Mouse (Mus musculus) lung, postnatal 0 days (tissue): Measurements from ENCODE around the gene Egln2. TPM values are rescaled to one million over a fixed set of nuclear protein-coding genes. Genes with fewer than 3 reads are reported as not detected.

Experiments
- ATAC-seq: fragments of 200-750 bp; cut with Nextera tagmentation; 2 replicates; pipeline ENCODE4 v1.8.0; 2017; ENCODE audit warnings: moderate library complexity
- DNase-seq: peaks from one replicate; pipeline ENCODE4 v3.0.0-alpha.2; 2016; ENCODE audit warnings: low spot score
- H3K27ac ChIP-seq: fragments of 300-500 bp; sonication (generic); 2 replicates; pipeline ENCODE4 v1.5.1; 2014; ENCODE audit warnings: antibody characterized with exemption, mild to moderate bottlenecking, low read length, mixed read lengths
- H3K27me3 ChIP-seq: fragments of 300-500 bp; sonication (generic); replicated peaks from 2 replicates; pipeline ENCODE4 v1.6.1; 2014; ENCODE audit warnings: low read length, mixed read lengths; ENCODE audit not compliant: insufficient read depth
- H3K36me3 ChIP-seq: fragments of 300-500 bp; sonication (generic); 2 replicates; pipeline ENCODE4 v1.6.1; 2014; ENCODE audit warnings: low read length, mixed read lengths; ENCODE audit not compliant: insufficient read depth
- H3K4me1 ChIP-seq: fragments of 300-500 bp; sonication (generic); 2 replicates; pipeline ENCODE4 v1.6.1; 2014; ENCODE audit warnings: antibody characterized with exemption, low read depth, low read length, mixed read lengths; ENCODE audit not compliant: insufficient read depth
- H3K4me2 ChIP-seq: fragments of 300-500 bp; sonication (generic); replicated peaks from 2 replicates; pipeline ENCODE4 v1.6.1; 2014; ENCODE audit warnings: low read depth, mild to moderate bottlenecking, low read length, moderate library complexity, mixed read lengths
- H3K4me3 ChIP-seq: fragments of 300-500 bp; sonication (generic); 2 replicates; pipeline ENCODE4 v1.5.1; 2014; ENCODE audit warnings: low read depth, low read length
- H3K9ac ChIP-seq: fragments of 300-500 bp; sonication (generic); replicated peaks from 2 replicates; pipeline ENCODE4 v1.6.1; 2014; ENCODE audit warnings: low read depth, mild to moderate bottlenecking
- H3K9me3 ChIP-seq: fragments of 300-500 bp; sonication (generic); 2 replicates; pipeline ENCODE4 v1.6.1; 2016; ENCODE audit warnings: low read length, mixed read lengths
- CTCF ChIP-seq: IDR thresholded peaks from 2 replicates; pipeline ENCODE4 v1.5.1; 2016; ENCODE audit warnings: antibody characterized with exemption, mild to moderate bottlenecking
- EP300 ChIP-seq: IDR thresholded peaks from 2 replicates; pipeline ENCODE4 v1.6.1; 2016; ENCODE audit warnings: antibody characterized with exemption, mild to moderate bottlenecking, control low read depth
- WGBS: fragments of 180-500 bp; shearing (Covaris S2); extraction: QIAGEN DNeasy Blood & Tissue Kit; methylation state at CpG from one replicate; pipeline ENCODE4 v1.1.7; 2014; 5-methylcytosine and 5-hydroxymethylcytosine counted together
- polyA plus RNA-seq: library from polyadenylated mRNA; unstranded; fragments of >200 nt; fragmentation: Nextera tagmentation; extraction: Ambion mirVana; gene quantifications from 2 replicates; pipeline ENCODE4 v1.2.1, GENCODE M21; 2015

The Egln2 gene
- polyA plus RNA-seq, 1 experiment from 2014 or later = 75.1 TPM

GRCm38 (mm10) chr7:27197136-27197535, 30.5 kb upstream of the Egln2 start:
- Histone ChIP-seq H3K4me3 (no peak overlapping the region), H3K9me3 (no peaks in the 10 kb centered on the region), H3K9ac (no peak overlapping the region), H3K4me1 (0 out of 2 replicates have a peak, but pooled peaks cover 8% of the 10 kb centered on the region), H3K4me2 (no peak overlapping the region), H3K27ac (no peak overlapping the region), H3K27me3 (no peaks in the 10 kb centered on the region), H3K36me3 (peaks cover 4% of the 10 kb centered on the region; the same call in 1 of the 2 replicates)
- TF ChIP-seq EP300 = no peak
- TF ChIP-seq CTCF = no peak
- ATAC-seq (no peak), DNase-seq (no peak)
- 90% methylated on average over 2 of the region's 3 CpGs for WGBS

DNA sequence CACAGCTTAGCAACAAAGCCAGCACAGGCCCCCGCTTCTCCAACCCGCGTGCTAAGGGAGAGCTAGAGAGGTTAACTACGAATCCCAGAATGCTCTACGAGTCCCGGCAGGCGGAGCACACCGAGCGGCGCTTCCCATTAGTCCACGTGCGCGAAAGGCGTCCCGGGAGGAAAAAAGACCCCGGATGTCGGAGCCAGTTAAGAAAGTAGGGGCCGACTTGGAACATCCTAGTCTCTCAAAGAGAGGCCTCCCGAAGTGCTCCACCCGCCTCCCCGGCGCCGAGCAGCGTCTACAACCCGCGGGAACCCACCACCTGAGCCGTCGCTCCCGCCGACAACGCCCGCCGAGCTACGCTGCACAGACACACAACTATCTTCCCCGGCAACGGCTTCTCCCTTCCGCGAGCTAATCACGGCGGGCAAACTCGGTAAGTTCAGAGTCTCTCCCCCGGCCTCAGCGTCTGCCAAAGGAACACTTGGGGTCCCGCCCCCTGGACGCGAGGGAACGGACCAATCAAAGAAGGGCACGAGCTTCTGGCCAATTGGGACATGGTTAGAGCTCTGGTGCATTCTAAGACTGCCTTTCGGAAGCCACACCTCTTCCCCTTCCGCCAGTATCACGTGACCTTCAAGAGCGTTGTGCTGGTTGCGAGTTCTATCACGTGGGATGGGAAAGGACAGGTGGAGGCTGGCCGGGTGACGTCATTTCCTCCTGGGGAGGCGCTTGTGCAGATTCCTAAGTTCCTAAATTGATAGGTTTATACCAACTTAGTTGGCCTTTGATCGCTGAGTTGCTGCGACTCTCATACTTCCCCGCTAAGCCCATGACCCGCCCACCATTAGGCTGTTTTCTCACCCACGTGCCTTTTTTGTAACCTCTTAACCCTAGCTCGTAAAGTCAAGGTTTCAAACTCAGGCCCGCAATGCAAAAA, 29.3 kb upstream of the Egln2 start, which contains the start of the genes BC024978 and Snrpa:
TSS of gene BC024978 (plus strand) at position 101 of the 931 bp plus-strand sequence.
TSS of gene Snrpa (minus strand) at position 591 of the 931 bp plus-strand sequence.
- under 1% methylated on average over 64 of the region's 64 CpGs for WGBS
- peak; percentile 98 for ATAC-seq
- no peaks in the 10 kb centered on the region for H3K27me3 ChIP-seq
- peak within 1 kb of the TSS; percentile 83 for H3K9ac ChIP-seq
- peak within 1 kb of the TSS; percentile 100 for H3K27ac ChIP-seq
- H3K36me3 ChIP-seq = peaks cover 9% of the 10 kb centered on the region
- H3K9me3 ChIP-seq = no peaks in the 10 kb centered on the region
- H3K4me2 ChIP-seq = peak within 1 kb of the TSS; percentile 66
- DNase-seq = peak; percentile 100
- peak within 1 kb of the TSS; percentile 69 for H3K4me3 ChIP-seq
- TF ChIP-seq CTCF = peak; percentile 13; the same call in 1 of the 2 replicates
- TF ChIP-seq EP300 = peak; percentile 18
- H3K4me1 ChIP-seq = 0 out of 2 replicates have a peak, but pooled peaks cover 8% of the 10 kb centered on the region

- Histone ChIP-seq H3K4me3 (no peak overlapping the region), H3K9me3 (no peaks in the 10 kb centered on the region), H3K36me3 (peaks cover 29% of the 10 kb centered on the region), H3K27me3 (no peaks in the 10 kb centered on the region), H3K9ac (no peak overlapping the region), H3K4me2 (no peak overlapping the region), H3K27ac (no peak overlapping the region), H3K4me1 (0 out of 2 replicates have a peak, but pooled peaks cover 8% of the 10 kb centered on the region)
- DNase-seq (no peak), ATAC-seq (no peak)
- TF ChIP-seq EP300 = no peak
- no peak for TF ChIP-seq CTCF
- 70% methylated on average over 4 of the region's 4 CpGs for WGBS
Measured at GRCm38 (mm10) chr7:27193731-27194130, 27.1 kb upstream of the Egln2 start.

- Histone ChIP-seq H3K36me3 (peaks cover 38% of the 10 kb centered on the region), H3K4me2 (no peak overlapping the region), H3K4me3 (no peak overlapping the region), H3K4me1 (0 out of 2 replicates have a peak, but pooled peaks cover 8% of the 10 kb centered on the region), H3K9me3 (no peaks in the 10 kb centered on the region), H3K9ac (no peak overlapping the region), H3K27ac (no peak overlapping the region), H3K27me3 (no peaks in the 10 kb centered on the region)
- no peak for DNase-seq
- 97% methylated on average over 5 of the region's 5 CpGs for WGBS
- no peak for TF ChIP-seq EP300
- no peak for TF ChIP-seq CTCF
- no peak for ATAC-seq
Measured at GRCm38 (mm10) chr7:27192434-27192833, 25.8 kb upstream of the Egln2 start.

DNA sequence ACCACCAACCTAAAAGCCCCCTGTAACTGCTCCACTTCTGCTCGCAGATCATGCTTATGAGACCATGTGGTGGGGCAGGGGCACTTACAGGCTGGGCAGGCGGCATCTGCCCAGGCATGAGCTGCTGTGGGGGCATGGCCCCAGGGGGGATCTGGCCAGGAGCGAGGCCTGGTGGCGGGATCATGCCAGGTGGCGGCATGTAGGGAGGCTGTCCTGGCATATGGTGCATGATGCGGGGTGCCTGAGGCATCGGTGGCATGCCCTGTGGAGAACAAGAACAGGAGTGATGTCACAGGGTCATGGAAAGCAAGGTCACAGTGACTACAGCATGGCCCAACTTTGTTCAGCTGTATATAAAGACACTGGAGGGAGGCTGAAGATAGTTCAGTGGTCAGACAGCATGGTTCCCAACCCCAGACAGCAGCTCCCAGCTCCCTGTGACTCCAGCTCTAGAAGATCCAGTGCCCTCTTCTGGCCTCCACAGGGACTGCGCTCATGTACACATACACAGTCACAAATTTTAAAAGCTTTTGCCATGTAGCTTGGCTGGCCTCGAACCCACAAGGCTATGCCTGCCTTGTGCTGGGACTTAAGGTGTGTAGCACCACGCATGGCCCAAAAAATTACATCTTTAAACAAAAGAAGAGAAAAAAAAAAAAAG, 22.8 kb upstream of the Egln2 start:
- DNase-seq (no peak), ATAC-seq (0 out of 2 replicates have a peak, but pooled peaks have one; percentile 23)
- Histone ChIP-seq H3K4me2 (no peak overlapping the region), H3K4me1 (no peaks in the 10 kb centered on the region), H3K9ac (no peak overlapping the region), H3K27ac (no peak overlapping the region), H3K4me3 (no peak overlapping the region), H3K9me3 (no peaks in the 10 kb centered on the region), H3K27me3 (no peaks in the 10 kb centered on the region), H3K36me3 (peaks cover 44% of the 10 kb centered on the region)
- TF ChIP-seq EP300 (no peak), CTCF (peak; percentile 47)
- WGBS = 98% methylated on average over 10 of the region's 10 CpGs

DNA sequence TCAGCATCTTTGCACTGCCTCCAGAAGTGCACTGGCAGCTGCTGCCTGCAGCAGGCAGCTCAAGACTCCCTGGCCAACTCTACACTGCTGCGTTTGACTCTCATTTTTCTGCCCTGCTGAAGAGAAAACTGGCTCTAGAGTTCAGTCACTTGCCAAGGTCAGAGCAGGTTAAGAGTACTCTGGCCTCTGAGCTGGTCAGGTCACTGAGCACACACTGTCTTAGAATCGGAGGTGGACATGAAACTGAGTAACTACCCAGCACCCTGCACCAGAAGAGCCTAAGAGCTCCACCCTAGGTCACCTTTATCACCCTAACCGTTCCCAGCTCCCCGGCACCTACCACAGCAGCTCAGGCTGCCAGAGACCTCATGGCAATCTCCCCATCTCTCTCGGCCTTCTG, 19.4 kb upstream of the Egln2 start:
- Histone ChIP-seq H3K4me1 (no peaks in the 10 kb centered on the region), H3K4me2 (no peak overlapping the region), H3K4me3 (no peak overlapping the region), H3K9me3 (no peaks in the 10 kb centered on the region), H3K36me3 (peaks cover 36% of the 10 kb centered on the region), H3K9ac (no peak overlapping the region), H3K27ac (no peak overlapping the region), H3K27me3 (no peaks in the 10 kb centered on the region)
- DNase-seq (no peak), ATAC-seq (no peak)
- 95% methylated on average over 5 of the region's 5 CpGs for WGBS
- TF ChIP-seq CTCF = no peak
- no peak for TF ChIP-seq EP300
